Mouse (Mus musculus): ENCODE data around the gene Pfdn4.

Gene Pfdn4

DNA sequence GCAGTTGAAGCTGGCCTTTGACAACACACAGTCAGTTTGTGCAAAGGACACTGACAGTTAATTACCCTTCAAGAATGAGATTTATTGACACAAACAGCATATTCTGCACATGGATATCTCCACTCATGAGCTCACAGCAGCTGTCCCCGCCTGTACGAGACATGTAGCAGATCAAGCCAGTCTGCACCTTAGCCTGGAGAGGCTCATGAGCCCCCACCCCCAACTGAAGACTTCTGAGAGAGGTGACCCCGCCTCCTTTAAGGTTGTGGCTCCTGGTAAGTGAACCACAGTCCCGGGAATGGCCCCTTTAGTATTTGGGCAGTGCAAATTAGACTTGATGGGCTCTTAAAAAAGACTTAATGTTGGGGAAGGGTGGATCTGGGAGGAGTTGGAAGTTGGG is 49.5 kb downstream of the Pfdn4 start:
- intact Hi-C loops (cut with DNase I): no loop called here

DNA sequence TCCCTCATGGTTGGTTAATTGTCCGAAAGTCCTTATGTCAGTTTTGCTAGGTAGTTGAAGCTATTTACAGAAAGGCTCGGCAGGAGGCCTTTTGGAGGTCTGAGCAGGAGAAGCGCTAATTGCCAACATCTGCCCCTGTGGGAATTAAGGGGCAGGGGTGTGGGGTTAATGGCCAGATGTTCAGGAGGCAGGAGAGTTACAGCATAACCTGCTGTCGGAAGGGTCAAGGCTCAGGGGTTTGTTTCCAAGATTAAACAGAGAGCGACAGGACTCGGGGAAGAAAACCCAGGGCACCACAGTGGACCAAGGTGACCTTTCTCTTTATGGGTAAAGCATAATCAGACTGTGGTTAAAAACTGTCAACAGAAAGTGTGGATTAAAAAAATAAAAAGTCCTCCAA is 51.3 kb downstream of the Pfdn4 start:
- intact Hi-C loops (cut with DNase I): no loop called here

GRCm38 (mm10) chr2:170548046-170548445 is 51.8 kb downstream of the Pfdn4 start:
- intact Hi-C loops (cut with DNase I): no loop called here

GRCm38 (mm10) chr2:170549146-170549545 is 52.9 kb downstream of the Pfdn4 start:
- intact Hi-C loops (cut with DNase I): no loop called here

DNA sequence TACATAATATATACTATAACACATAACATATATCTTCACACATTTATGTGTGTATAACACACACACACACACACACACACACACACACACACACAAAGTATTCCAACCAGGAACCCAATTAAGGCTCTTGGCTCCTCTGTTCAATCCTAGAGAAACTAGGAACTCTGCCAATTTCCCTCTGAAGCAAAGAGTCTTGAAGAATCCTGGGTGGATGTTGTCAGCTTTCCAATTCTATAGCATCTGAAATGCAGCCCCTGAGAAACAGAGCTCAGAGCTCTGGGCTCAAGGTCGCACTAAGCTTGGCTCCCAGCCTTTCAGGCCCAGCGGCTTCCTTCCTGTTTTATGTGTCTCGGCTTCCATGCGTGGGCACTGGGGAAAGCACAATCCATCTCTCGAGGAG is 54.0 kb downstream of the Pfdn4 start:
- intact Hi-C loops (cut with DNase I): no loop called here

- intact Hi-C loops (cut with DNase I): no loop called here
Measured at GRCm38 (mm10) chr2:170552088-170552487, 55.9 kb downstream of the Pfdn4 start.

DNA sequence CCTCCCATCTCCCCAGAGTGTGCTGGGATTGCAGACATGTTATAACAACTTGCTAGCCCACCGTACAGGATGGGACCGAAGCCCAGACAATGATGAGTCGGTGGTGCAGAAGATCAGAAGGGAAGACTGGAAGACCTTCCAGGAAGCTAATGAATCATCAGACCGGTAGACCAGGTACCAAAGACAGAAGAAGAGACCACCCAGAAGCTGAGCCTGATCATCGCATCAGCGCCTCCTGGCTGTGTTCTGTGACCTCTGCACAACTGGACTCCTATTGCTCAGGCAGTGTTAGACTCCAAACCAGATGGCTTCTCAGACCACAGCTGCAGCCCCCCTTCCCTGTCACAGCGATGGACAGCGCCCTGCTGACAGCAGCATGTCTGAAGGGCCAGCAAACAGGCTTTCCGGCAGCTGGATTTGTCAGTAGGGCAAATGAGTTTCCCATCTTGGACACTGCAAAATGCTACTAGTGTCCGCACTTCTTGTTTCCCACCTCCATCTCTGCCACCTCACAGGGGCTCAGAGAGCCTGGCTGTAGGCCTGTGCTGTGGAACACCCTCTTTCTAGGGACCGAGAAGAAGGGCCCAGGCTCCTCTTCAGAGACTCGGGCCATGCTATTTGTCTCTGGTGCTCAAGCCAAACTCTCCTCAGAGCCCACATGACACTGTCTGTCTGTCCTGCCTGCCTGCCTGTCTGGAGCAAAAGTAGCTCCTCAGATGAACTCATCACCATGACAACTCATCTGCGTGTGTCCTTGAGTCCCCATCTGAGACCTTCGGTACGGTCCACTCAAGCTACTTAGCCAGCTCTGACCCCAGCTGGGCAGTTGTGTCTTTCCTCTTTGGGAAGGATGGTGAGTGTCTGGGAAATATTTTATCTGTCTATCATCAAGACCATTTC is 68.0 kb downstream of the Pfdn4 start:
- intact Hi-C loops (cut with DNase I): no loop called here

DNA sequence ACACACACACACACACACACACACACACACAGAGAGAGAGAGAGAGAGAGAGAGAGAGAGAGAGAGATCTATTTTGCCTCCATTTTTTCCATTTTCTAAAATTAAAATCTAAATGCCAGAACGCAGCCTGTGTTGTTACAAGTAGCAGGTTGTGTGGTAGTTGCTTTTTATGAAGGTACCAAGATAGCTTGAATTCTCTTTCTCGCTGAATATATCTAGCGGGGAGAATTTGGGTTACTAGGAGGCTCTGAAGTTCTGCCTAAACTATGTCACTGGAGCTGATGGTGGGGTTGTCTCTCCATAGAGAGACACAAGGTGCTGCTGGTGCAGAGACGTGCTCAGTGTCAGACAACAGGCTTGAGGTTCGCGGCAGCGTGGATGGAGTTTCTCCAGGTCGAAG is 68.8 kb downstream of the Pfdn4 start:
- intact Hi-C loops (cut with DNase I): no loop called here
